Mouse (Mus musculus): ENCODE measurements around the gene Mrgbp.

Mrgbp gene

DNA sequence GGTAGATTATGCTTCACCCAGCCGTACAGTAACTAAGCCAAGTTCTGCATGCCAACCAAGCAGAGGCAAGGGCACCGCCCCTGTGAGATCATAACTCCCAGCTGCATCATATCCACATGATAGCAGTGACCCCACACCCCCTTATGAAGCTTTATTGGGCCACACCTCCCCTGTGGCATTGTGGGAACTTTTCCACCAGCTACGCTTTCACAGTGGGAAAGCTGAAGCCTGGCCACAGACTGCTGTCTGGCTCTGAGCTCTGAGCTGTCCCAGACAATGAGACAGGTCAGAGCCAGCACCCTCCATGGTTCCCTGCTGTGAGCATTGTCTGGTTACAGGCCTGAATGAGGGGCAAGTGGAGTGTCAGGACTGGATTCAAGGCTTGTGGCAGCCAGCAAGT is at the start of gene Mrgbp:
Gene Mrgbp, plus strand, starts transcription at position 303 of the 400 bp plus-strand sequence.
- no peak for DNase-seq (ENCODE audit: low spot score)

DNA sequence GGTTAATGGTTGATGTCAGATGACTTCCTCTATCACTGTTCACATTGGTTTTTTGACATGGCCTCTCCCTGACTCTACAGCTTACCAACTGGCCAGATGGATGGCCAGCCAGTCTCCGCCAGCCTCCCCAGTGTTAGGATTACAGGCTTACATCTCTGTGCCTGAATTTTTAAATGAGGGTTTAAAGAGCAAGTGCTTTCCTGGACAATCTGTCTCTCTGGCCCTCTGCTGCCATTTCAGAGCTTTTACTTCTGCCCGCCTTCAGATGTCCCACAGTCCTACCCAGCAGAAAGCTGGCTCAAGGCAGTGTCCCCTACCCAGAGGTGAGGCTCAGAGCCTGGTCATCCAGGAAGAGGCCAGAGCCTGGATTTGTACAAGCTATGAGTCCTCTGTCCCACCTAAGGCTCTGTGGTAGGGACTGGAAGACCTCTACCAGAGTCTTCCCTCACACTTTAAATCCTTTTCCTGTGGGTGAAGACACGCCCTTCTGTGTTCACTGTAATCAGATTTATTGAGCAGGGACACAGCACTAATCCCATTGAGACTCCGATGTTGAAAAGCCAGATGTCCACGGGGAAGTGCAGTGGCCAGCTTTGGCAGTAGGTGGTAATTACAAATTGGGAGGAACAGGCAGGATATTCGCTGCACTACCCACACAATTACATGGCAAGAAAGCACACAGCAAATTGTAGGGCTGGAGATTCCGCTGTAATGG is 49.3 kb upstream of the Mrgbp start:
- no peak for DNase-seq (ENCODE audit: low spot score)

DNA sequence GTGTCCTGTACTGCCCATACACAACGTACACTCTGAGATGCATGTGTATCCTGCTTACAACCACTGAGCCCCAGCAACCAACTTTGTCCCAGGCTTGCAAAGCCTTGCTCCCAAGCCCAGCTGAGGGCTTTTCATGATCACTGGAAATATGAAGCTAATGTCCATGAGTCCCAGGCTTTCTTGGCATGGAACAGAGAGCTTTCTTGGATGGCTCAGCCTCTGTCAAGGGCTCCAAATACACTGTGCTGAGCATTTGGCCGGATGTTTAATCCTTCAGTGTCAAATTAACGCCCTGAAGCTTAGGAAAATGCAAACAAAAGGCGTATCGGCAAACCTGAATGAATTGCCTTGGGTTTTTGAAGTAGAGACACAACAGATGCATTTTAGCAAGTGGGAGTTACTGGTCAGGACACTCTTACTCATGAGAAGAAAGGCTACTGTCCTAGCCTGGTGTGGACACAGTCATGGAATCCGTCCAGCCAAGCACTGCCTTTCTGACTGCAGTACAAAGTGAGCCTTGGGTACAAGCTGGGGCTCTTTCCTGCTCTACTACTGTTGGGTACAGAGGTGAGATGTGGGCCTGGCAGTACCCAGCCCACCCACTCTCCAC is 48.6 kb upstream of the Mrgbp start:
- DNase-seq (ENCODE audit: low spot score) = no peak

DNA sequence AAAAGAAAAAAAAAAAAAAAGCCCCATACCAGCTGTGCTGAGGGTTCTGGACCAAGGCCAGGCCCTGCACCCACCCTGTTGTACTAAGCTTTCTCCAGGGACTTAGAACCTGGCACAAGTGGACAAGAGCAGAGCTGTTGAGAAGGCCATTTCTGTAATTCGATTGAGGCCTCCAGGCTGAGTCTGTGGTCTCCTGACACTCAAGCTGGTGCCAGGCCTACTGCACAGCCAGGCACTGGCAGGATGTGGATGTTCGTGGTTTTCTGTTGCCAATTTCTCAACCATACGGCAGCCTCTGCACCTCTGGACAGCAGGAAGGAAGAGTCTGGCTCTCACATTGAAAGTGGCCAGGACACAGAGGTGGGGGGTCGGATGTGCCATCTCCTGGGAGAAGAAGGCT is 47.9 kb upstream of the Mrgbp start:
- no peak for DNase-seq (ENCODE audit: low spot score)

DNA sequence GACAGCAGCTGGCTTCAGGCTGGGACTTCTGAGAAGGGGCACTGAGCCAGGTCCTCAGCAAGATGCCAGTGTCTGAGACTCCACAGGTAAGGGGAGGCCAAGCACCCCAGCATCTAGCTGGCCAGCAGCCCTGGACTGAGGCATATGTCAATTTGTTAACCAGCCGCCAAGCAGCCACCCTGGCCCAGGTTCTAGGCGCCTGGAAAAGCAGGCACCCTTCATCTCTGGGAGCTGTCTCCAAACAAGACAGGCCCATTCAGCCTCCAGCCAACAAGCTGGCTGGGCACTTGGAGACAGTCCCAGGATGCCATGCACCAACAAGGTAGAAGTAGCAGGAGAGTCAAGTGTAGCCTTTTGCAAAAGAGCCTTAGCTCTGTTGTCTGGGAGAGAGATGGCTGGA is 37.4 kb upstream of the Mrgbp start:
- DNase-seq (ENCODE audit: low spot score) = no peak

DNA sequence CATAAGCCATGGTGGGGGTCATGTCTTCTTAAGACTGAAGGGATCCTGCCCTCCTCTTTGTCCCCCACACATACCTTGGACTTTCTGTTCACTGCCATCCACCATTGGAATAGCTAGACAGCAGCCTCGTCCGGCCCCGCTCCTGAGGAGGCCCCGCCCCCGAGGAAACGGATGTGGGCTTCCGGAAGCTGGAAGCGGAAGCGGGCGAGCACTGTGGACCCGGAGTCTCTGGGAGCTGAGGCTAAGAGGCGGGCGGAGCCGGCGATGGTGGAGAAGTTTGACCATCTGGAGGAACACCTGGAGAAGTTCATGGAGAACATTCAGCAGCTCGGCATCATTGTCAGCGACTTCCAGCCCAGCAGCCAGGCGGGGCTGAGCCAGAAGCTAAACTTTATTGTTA is 36.1 kb upstream of the Mrgbp start:
- no peak for DNase-seq (ENCODE audit: low spot score)

DNA sequence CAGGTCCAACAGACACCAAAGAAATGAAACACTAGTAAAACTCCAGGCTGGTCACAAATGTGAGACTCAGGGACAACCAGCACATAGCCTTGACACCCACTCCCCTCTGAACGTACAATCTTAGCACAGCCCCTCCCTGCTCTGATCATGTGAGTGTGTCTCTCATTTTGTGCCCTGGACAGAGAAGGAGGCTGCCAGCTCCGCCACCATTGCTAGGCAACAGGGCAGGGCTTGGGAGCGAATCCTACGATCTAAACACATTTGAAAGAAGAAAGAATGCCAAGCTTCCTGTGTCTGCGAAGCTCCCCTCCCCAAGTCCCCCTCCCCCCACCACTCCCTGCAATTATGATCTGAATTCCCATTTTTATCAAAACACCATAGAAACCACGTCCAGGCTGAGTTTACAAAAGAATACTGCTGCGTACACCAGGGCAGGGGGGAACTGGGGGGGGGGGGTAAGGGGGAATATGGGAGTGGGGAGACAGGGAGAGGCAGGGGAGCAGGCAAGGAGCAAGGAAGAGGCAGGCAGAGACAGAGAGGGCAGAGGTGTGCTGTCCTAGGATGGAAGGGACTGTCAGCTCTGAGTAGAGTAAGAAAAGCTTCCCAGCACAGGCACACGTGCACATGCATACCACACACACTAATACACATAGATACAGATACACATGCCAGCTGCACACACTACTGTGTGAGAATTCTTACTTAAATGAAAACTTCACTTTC is 33.6 kb upstream of the Mrgbp start:
- DNase-seq (ENCODE audit: low spot score) = no peak

DNA sequence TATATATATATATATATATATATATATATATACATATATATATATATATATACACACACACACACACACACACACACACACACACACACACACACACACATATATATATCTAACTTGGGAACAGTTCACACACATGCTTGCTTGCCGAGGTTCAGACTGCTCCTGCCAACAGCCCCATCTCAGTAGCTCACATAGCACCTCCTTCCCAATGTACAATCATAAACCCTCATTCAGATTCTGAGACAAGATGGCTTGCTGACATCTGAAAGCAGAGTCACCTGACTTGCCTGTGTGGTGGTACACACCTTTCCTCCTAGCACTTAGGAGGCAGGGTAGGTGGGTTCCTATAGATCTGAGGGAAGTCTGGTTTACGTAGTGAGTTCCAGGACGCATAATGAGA is 28.8 kb upstream of the Mrgbp start:
- no peak for DNase-seq (ENCODE audit: low spot score)

DNA sequence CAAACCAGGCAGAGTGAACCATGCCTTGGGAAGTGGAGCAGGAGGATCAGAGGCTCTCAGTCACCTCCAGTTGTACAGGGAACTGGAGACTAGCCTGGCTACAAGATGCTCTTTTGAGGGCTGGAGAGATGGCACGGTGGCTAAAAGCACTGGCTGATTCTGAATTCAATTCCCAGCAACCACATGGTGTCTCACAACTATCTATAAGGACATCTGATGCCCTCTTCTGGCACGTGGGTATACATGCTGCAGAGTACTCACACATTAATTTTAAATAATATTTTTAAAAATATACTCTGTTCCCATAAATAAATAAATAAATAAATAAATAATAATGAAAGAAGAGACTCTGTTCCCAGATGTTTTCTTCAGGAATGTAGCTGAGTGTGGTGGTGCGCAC is 25.9 kb upstream of the Mrgbp start:
- DNase-seq (ENCODE audit: low spot score) = no peak

DNA sequence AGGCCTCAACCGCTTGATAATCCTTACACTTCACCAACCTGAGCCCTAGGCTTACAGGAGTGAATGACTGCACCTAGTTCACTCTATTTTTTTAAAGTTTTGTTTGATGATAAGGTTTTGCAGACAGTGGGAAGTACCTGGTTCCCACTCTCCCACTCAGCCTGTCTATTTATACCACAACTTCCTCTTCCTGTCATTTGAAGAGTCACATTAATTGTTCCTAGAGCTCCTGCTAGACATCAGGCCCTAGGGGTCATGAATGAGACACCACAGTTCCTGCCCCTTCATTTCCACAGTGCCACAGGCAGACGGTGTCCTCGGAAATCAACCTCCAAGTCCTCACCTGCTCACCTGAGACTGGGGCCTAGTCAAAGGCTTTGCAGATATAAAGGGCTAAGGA is 24.6 kb upstream of the Mrgbp start:
- no peak for DNase-seq (ENCODE audit: low spot score)

DNA sequence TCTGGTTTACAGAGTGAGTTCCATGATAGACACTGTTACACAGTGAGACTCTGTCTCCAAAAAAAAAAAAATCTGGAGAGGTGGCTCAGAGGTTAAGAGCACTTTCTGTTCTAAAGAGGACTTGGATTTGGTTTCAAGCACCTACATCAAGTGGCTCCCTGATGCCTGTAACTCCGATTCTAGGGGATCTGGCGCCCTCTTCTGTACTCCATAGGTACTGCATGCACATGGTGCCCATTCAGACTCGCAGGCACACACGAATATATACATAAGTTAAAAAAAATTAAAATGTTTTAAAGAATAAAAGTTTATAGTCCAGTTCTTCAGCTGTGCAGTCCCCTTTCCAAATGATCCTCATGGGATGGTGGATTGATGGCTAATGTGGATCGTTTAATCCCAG is 20.9 kb upstream of the Mrgbp start:
- DNase-seq (ENCODE audit: low spot score) = no peak

DNA sequence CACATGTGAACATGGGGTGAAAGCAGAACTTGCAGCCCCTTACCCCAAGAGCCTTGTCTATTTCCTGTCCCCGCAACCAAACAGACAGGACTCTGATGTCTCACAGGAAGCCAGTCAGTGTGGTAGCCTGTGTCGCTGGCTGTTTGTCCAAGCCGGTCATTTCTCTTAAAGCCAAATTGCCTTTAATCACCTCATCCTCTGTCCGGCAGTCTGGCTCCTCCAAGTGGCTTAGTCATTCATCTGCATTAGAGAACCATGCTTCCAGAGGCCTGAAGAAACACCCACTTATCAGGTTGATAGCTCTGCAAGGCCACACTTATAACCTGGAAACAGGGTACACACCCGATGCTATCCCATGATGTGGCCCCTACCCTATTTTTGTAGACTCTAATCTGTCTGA is 19.0 kb upstream of the Mrgbp start:
- DNase-seq (ENCODE audit: low spot score) = no peak

DNA sequence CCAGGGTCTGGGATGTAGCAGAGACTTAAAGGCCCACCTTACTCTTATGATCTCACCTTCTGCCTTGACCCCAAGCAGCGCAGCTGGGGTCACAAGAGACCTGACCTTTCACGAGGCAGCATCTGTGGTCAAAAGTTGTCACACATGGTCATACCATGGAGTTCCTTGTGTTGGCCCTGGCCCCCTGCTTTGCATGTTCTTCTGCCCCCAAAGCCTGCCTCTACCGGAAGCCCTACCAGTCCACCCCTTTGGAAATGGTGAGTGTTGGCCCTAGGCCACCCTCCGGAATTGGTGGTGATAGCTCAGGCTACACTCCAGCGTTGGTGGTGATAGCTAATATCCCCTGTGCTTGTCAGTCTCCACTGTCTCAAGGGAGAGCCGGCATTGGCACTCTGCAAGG is 17.8 kb upstream of the Mrgbp start:
- DNase-seq (ENCODE audit: low spot score) = no peak

DNA sequence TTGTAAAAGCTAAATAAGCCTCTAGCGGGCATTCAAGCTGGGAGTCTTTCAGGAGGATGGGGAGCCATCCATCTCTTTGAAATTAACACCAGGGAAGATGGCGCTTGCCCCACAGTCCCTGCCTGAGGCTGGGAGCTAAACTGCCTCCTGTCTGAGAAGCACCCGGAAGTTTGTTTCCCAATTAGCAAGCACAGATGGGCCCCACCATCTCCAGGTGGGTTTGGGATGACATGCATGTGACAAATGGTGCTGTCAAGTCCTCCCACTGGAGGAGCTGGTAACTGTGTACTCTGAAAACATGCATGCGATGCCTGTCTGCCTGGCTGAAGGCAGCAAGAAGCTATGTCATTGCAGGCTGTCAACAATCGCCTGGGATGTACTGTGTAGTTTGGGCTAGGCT is 17.3 kb upstream of the Mrgbp start:
- DNase-seq (ENCODE audit: low spot score) = no peak

DNA sequence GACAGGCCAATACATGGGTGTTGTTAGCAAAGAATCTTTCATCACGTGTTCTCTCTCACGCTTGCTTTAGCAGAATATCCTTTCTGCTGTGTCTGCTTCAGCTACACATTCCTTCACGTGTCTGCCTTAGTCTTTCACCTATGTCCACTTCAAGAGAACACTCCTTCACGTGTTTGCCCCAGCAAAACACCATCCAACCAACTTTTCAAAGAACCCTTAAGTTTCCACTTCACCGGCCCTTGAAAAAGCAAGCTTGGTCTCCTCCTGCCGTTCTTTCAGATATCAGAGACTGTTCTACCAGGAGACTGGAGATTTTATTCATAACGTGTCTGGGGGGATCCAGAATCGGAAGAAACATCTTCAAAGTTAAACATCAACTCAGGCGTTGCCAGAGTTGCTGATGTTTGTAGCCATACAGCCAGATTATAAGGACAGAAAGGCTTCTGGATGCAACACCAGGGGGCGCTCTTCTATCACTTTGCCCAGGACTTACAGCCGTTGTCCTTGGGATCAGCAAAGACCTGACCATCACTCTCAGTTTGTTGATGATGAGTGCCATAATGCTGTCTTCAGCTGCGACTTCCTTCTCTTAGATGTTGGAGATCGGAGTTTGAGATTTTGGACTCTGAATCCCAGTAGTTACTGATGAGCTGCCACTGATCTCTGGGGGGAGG is 14.7 kb upstream of the Mrgbp start:
- no peak for DNase-seq (ENCODE audit: low spot score)

DNA sequence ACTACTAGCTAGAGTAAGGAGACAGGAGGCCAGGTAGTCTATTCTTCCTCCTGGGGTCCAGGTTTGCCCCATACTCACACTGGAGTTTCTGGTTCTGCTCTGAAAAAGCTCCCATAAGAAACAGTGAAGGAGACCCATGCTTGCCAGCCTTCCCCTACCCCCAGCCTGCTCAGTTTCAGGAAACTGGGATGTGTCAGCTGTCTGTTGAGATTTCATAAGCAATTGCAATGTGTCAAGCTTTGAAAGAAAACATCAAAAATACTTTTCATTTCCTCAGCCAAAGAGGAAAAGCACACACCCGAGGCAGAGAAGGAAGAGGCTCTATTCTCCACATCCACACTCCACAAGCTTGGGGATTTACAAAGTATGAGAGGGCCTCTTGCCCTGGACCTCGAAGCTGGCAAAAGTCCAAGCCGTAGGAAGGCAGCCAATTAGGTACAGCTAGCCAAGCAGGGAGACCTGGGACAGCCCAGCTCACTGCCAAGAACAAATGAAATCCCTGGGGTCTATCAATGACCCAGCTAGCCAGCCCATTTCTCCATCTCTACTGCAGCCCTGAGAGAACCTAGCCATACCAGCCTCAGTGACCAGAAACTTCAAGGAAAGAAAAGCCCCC is 12.0 kb upstream of the Mrgbp start:
- no peak for DNase-seq (ENCODE audit: low spot score)

DNA sequence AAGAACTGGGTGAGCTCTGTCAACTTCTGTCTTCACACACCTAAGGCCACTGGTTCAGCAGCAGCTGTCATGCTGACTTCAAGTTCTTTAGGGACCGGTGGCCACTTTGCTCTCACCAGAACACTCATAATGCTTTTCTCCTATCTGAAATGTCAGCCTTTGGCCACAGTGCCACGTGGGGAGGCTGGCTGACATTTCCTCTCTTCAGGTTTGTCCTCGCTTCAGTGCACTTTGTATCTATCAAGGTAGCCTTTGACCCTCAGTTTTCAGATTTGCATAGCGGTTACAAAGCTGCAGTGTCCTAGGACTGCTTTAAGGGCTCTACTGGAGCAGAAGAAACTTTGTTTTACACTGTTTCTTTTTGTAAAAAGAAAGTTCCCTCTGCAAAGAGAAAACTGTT is 4.6 kb upstream of the Mrgbp start:
- DNase-seq (ENCODE audit: low spot score) = no peak

DNA sequence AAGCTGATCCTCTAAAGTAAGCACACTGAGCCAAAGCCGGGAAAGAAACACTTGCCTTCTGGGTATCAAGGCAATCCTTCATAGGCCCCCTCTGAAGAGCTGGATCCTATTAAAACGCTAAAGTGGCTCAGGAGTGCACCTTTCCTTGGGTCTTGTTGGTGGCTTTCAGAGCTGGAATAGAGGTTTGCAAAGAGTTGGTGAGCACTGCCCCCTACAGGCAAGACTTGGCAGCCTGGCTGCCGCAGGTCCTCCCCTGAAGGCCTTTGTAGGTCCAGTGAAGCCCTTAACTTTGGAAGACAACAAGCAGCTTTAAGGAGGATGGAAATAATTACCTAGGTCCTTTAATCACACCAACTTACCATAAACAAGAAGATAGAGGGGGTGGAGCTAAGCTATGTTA is 2.4 kb upstream of the Mrgbp start:
- peak; percentile 41 for DNase-seq (ENCODE audit: low spot score)

DNA sequence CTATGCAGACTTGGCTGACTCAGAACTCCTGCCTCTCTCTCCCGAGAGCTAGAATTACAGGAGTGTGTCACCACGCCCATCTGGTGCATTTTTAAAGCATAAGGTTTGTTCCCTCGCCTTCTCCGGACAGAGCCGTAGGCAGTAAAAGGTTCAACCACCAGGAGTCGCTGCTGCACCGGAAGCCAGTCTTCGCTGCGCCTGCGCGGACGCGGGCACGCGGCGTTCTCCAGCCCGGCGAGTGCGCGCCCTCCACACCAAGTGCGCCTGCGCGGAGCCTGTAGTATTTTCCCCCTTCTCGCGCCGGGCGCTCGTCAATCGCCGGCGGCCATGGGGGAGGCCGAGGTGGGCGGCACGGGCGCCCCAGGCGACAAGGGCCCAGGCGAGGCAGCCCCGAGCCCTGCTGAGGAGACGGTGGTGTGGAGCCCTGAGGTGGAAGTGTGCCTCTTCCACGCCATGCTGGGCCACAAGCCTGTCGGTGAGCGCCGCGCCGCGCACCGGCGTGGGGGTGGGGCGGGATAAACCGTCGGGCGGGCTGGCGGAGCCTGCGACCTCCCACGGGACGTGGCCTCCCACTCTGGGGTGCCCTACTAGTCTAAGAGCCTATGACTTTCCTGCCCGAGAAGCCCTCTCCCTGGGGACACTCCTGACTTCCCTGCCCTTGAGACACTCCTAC is 1.5 kb downstream of the Mrgbp start:
- peak; percentile 94 for DNase-seq (ENCODE audit: low spot score)

DNA sequence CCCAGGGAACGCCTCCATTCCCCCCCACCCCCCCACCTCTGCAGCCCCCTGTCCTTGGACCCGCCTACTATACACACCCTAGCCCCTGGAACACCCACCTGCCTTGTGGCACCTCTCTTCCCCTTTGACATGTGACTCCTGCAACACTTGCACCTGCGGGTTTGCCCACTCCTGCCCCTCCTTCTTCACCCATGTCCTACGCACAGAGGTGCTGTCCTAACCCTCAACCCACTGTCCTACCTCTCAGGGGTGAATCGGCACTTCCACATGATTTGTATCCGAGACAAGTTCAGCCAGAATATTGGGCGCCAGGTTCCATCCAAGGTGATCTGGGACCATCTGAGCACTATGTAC is 2.0 kb downstream of the Mrgbp start:
- no peak for DNase-seq (ENCODE audit: low spot score)

DNA sequence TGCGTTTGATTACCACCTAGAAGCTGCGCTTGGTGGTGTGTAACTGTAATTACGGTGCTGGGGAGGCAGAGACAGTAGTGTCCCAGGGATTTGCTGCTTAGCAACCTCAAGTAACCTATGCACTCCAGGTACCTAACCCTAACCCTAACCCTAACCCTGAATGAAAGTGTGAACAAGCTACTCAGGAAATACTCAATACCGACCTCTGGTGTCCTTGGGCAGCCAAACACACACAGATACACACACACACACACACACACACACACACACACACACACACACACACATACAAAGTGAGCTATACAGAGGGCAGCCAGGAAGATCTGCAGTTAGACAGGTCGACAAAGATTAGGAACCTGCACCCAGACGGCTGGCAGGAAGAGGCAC is 7.6 kb downstream of the Mrgbp start:
- no peak for DNase-seq (ENCODE audit: low spot score)

Data from urinary bladder, postnatal 10 days (tissue).